Mouse (Mus musculus): ENCODE measurements at regions not wholly inside any gene's neighbourhood (a gene's known extent, or its start where the extent isn't known, plus 50 kb on each side); places are given as distances from the start of the nearest gene placed in this dataset.

GRCm38 (mm10) chr2:159889701-159890100 lies 444.3 kb downstream of the Gm826 start:
- DNase-seq: no peak

- DNase-seq: no peak
Observed at GRCm38 (mm10) chr2:159884773-159885459, 449.0 kb downstream of the Gm826 start.

- no peak for DNase-seq
Observed at GRCm38 (mm10) chr2:159866981-159867380, 467.0 kb downstream of the Gm826 start.

- peak; percentile 49 to 72 for DNase-seq
Observed at GRCm38 (mm10) chr2:159866391-159866790, 467.6 kb downstream of the Gm826 start.

- DNase-seq: peak; percentile 7 to 9
Observed at GRCm38 (mm10) chr2:159863185-159863584, 470.8 kb downstream of the Gm826 start.

GRCm38 (mm10) chr2:159853891-159854665 lies 479.9 kb downstream of the Gm826 start:
- no peak for DNase-seq

- DNase-seq: peak; percentile 53 to 59
Observed at GRCm38 (mm10) chr2:159852959-159853358, 481.0 kb downstream of the Gm826 start.

- DNase-seq: peak; percentile 47
Observed at GRCm38 (mm10) chr2:159832488-159833113, 501.4 kb downstream of the Gm826 start.

- no peak for DNase-seq
Observed at GRCm38 (mm10) chr2:159826417-159826816, 507.5 kb downstream of the Gm826 start.

GRCm38 (mm10) chr2:159818556-159818955 lies 515.4 kb downstream of the Gm826 start:
- DNase-seq: peak; percentile 34 to 40

GRCm38 (mm10) chr2:159816344-159816743 lies 517.6 kb downstream of the Gm826 start:
- no peak for DNase-seq

Measured in cerebellum, postnatal 10 days (tissue).